Mouse (Mus musculus): ENCODE results near the gene Cit.

DNA sequence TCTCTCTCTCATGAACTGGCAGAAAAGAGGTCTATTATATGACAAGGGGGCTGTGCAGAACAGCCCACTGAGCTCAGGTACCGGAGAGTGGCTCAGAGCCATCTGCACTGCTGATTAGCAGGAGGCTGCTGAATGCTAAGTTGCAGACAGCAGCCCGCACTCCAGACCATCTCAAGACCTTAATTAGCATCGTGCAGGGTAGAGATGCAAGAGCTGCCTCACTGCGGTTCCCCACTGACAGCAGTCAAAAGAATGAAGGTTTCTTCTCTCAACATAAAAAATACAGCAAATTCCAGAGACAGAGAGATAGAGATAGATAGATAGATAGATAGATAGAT, 45.2 kb upstream of the Cit start:
- no peak for TF ChIP-seq CTCF (IDR thresholded peaks at IDR 0.05; ENCODE audit: low read depth, low read length)
- no peak for TF ChIP-seq GATA1 (IDR thresholded peaks at IDR 0.05; ENCODE audit: borderline replicate concordance, low read length)
- TF ChIP-seq TAL1 (conservative IDR thresholded peaks at IDR 0.05; ENCODE audit: low read depth, low read length): no peak

All from G1E (cell line).